ENCODE assay signal across 35 mouse cellular contexts in the genomic region with DNA sequence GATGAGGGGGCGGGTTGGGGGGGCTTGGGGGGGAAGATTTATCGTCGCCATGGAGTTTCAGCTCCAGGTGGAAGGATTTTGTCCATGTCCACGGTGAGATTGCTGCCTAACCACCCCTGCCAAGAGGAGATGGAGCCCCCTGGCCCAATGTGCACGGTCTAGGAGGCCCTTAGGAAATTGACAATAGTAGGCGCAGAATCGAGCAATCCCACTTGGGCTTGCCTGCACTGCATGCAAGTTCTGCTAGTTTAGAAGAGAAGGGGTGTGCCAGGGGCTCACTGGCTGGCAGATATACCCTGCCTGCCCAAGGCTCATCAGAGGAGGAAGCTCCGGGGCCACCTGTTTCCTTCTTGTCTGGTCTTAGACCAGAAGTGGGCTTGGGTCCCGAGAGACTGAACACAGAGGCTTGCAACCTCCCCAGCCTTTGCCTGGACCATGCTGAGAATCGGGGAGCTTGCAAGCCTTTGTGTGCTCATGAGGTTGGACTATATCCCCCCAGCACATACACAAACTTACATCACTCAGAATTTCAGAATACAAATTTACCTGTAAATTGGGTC. TPM values are rescaled to one million over a fixed set of nuclear protein-coding genes. Genes with fewer than 3 reads are reported as not detected.
A peak's percentile ranks its signal among the peaks of the same experiment; 100 is the strongest.
DNase-seq lines count a peak whose midpoint lies in the region; ATAC-seq and TF ChIP-seq lines count a peak whose summit lies in the region.
"Had no signal": no experiment of that assay in that cellular context is flagged by ENCODE, and none has a peak within 500 bp of the region (broad histone marks: within the 10 kb centered on the region; RNA-seq: fewer than 3 reads in every experiment).

No protein-coding gene starts in this region.

- no peak for TF ChIP-seq CTCF in forebrain, postnatal 0 days (IDR thresholded peaks at IDR 0.05; ENCODE audit: low read depth)
- TF ChIP-seq CTCF in ES-Bruce4 (IDR thresholded peaks at IDR 0.05; ENCODE audit: low read depth, low read length), result no peak

- H3K4me2 ChIP-seq in forebrain, postnatal 0 days (ENCODE audit: low read depth), result no peak overlapping the region
- no peak overlapping the region for H3K4me2 ChIP-seq in forebrain, embryonic 14.5 days (ENCODE audit: low read length)
- H3K4me2 ChIP-seq in midbrain, embryonic 11.5 days, result no peak overlapping the region
- no peak overlapping the region for H3K4me2 ChIP-seq in midbrain, embryonic 14.5 days (ENCODE audit: low read length)
- no peak overlapping the region for H3K4me2 ChIP-seq in limb, embryonic 12.5 days
- H3K4me2 ChIP-seq: kidney, embryonic 15.5 days; liver, embryonic 15.5 days; lung, embryonic 15.5 days had no signal

- ATAC-seq in forebrain, postnatal 0 days, result no peak
- ATAC-seq in forebrain, embryonic 14.5 days, result no peak
- ATAC-seq in midbrain, embryonic 11.5 days (ENCODE audit: low FRiP score), result no peak
- no peak for ATAC-seq in midbrain, embryonic 14.5 days (ENCODE audit: low FRiP score, low TSS enrichment)
- no peak for ATAC-seq in limb, embryonic 12.5 days (ENCODE audit: insufficient number of reproducible peaks, insufficient read depth, low FRiP score, low TSS enrichment, low read depth)
- ATAC-seq: activated CD4-positive, CD25-positive, alpha-beta regulatory T cell, adult 4 months; intestine, embryonic 16.5 days had no signal

- no peaks in the 10 kb centered on the region for H3K36me3 ChIP-seq in forebrain, postnatal 0 days (ENCODE audit: insufficient read depth)
- H3K36me3 ChIP-seq in forebrain, embryonic 14.5 days (ENCODE audit: control insufficient read depth, insufficient read depth, low read length), result no peaks in the 10 kb centered on the region
- no peaks in the 10 kb centered on the region for H3K36me3 ChIP-seq in midbrain, embryonic 11.5 days (ENCODE audit: control insufficient read depth, insufficient read depth, low read length)
- H3K36me3 ChIP-seq in midbrain, embryonic 14.5 days (ENCODE audit: control insufficient read depth, insufficient read depth, low read length), result no peaks in the 10 kb centered on the region
- no peaks in the 10 kb centered on the region for H3K36me3 ChIP-seq in ES-Bruce4 (ENCODE audit: control insufficient read depth, insufficient read depth, low read length, poor library complexity, severe bottlenecking)
- no peaks in the 10 kb centered on the region for H3K36me3 ChIP-seq in limb, embryonic 12.5 days
- H3K36me3 ChIP-seq: embryonic facial prominence, embryonic 12.5 days; heart, embryonic 10.5 days; kidney, embryonic 15.5 days; liver, embryonic 15.5 days; lung, embryonic 15.5 days had no signal

- no peak overlapping the region for H3K9ac ChIP-seq in forebrain, postnatal 0 days
- H3K9ac ChIP-seq in forebrain, embryonic 14.5 days (ENCODE audit: low read length), result no peak overlapping the region
- H3K9ac ChIP-seq in midbrain, embryonic 11.5 days (ENCODE audit: low read length), result no peak overlapping the region
- no peak overlapping the region for H3K9ac ChIP-seq in midbrain, embryonic 14.5 days (replicated peaks; ENCODE audit: low read length)
- peak overlapping the region; percentile 59 for H3K9ac ChIP-seq in ES-Bruce4 (ENCODE audit: low read depth, poor library complexity, severe bottlenecking)
- H3K9ac ChIP-seq in limb, embryonic 12.5 days (replicated peaks), result no peak overlapping the region
- H3K9ac ChIP-seq: embryonic facial prominence, embryonic 12.5 days; kidney, embryonic 15.5 days; liver, embryonic 15.5 days; lung, embryonic 15.5 days had no signal

- H3K27ac ChIP-seq in forebrain, postnatal 0 days (ENCODE audit: low read depth, low read length), result 0 out of 2 replicates have a peak overlapping the region, but pooled peaks have one; percentile 21
- no peak overlapping the region for H3K27ac ChIP-seq in forebrain, embryonic 14.5 days (ENCODE audit: low read depth, low read length)
- H3K27ac ChIP-seq in midbrain, embryonic 11.5 days (ENCODE audit: low read depth, low read length), result no peak overlapping the region
- H3K27ac ChIP-seq in midbrain, embryonic 14.5 days (replicated peaks; ENCODE audit: low read depth, low read length), result no peak overlapping the region
- H3K27ac ChIP-seq in ES-Bruce4 (ENCODE audit: insufficient read depth, low read length), result no peak overlapping the region
- H3K27ac ChIP-seq in limb, embryonic 12.5 days, result peak overlapping the region; percentile 83
- H3K27ac ChIP-seq: embryonic facial prominence, embryonic 12.5 days; gastrocnemius, adult 2 months; heart, embryonic 10.5 days; kidney, embryonic 15.5 days; liver, embryonic 15.5 days; lung, embryonic 15.5 days had no signal

- no peak for DNase-seq in forebrain, postnatal 0 days
- no peak for DNase-seq in forebrain, embryonic 14.5 days (ENCODE audit: low spot score)
- DNase-seq in midbrain, embryonic 11.5 days (ENCODE audit: low spot score, missing footprints), result peak; percentile 67
- DNase-seq in midbrain, embryonic 14.5 days, result no peak
- no peak for DNase-seq in adrenal gland, adult 8-10 months
- DNase-seq: adrenal gland, postnatal 10 days; B cell, adult 2 months; cerebellum, adult 18-20 months; cerebellum, postnatal 14 days; gastrocnemius, adult 2 months; kidney, postnatal 36 days; layer of hippocampus, postnatal 36 days; liver; lung, postnatal 36 days; thymus, postnatal 14 days had no signal

- no peak for TF ChIP-seq EP300 in ES-Bruce4 (IDR thresholded peaks at IDR 0.05; ENCODE audit: insufficient read depth, low read depth, low read length)

- no peak overlapping the region for H3K4me3 ChIP-seq in forebrain, postnatal 0 days (ENCODE audit: low read depth, low read length)
- no peak overlapping the region for H3K4me3 ChIP-seq in forebrain, embryonic 14.5 days (ENCODE audit: low read depth, low read length)
- H3K4me3 ChIP-seq in midbrain, embryonic 11.5 days (ENCODE audit: low read depth, low read length), result no peak overlapping the region
- no peak overlapping the region for H3K4me3 ChIP-seq in midbrain, embryonic 14.5 days (replicated peaks; ENCODE audit: low read depth, low read length)
- no peak overlapping the region for H3K4me3 ChIP-seq in ES-Bruce4 (ENCODE audit: low read depth, low read length)
- H3K4me3 ChIP-seq in limb, embryonic 12.5 days (replicated peaks), result no peak overlapping the region
- H3K4me3 ChIP-seq: embryonic facial prominence, embryonic 12.5 days; erythroblast, embryonic 14.5 days; gastrocnemius, adult 2 months; heart, embryonic 10.5 days; kidney, embryonic 15.5 days; liver, embryonic 15.5 days; lung, embryonic 15.5 days; megakaryocyte, embryonic 14.5 days had no signal

- peaks cover 8% of the 10 kb centered on the region; the same call in 1 of the 2 replicates for H3K4me1 ChIP-seq in forebrain, postnatal 0 days (ENCODE audit: insufficient read depth)
- peaks cover 4% of the 10 kb centered on the region; the same call in 1 of the 2 replicates for H3K4me1 ChIP-seq in forebrain, embryonic 14.5 days (ENCODE audit: control insufficient read depth, insufficient read depth, low read length)
- no peaks in the 10 kb centered on the region for H3K4me1 ChIP-seq in midbrain, embryonic 11.5 days (ENCODE audit: control insufficient read depth, insufficient read depth, low read length)
- peaks cover 8% of the 10 kb centered on the region; the same call in 1 of the 2 replicates for H3K4me1 ChIP-seq in midbrain, embryonic 14.5 days (ENCODE audit: control insufficient read depth, insufficient read depth, low read length)
- peaks cover 17% of the 10 kb centered on the region for H3K4me1 ChIP-seq in ES-Bruce4 (ENCODE audit: control insufficient read depth, insufficient read depth, low read length)
- peaks cover 51% of the 10 kb centered on the region for H3K4me1 ChIP-seq in limb, embryonic 12.5 days (replicated peaks)
- H3K4me1 ChIP-seq: heart, embryonic 10.5 days; liver, embryonic 15.5 days; lung, embryonic 15.5 days had no signal

- WGBS in forebrain, postnatal 0 days, result 45% methylated on average over 10 of the region's 10 CpGs
- WGBS in forebrain, embryonic 14.5 days, result 53% methylated on average over 10 of the region's 10 CpGs
- WGBS in midbrain, embryonic 11.5 days, result 70% methylated on average over 10 of the region's 10 CpGs
- 63% methylated on average over 10 of the region's 10 CpGs for WGBS in midbrain, embryonic 14.5 days
- WGBS in limb, embryonic 12.5 days, result 60% methylated on average over 10 of the region's 10 CpGs

- no peaks in the 10 kb centered on the region for H3K27me3 ChIP-seq in forebrain, postnatal 0 days (ENCODE audit: insufficient read depth, low read length)
- no peaks in the 10 kb centered on the region for H3K27me3 ChIP-seq in forebrain, embryonic 14.5 days (replicated peaks; ENCODE audit: control insufficient read depth, insufficient read depth, low read length)
- peaks cover 2% of the 10 kb centered on the region; the same call in 1 of the 2 replicates for H3K27me3 ChIP-seq in midbrain, embryonic 11.5 days (ENCODE audit: control insufficient read depth, insufficient read depth, low read length)
- no peaks in the 10 kb centered on the region for H3K27me3 ChIP-seq in midbrain, embryonic 14.5 days (ENCODE audit: control insufficient read depth, insufficient read depth, low read length)
- H3K27me3 ChIP-seq in ES-Bruce4 (ENCODE audit: control insufficient read depth, insufficient read depth, low read length, poor library complexity, severe bottlenecking), result no peaks in the 10 kb centered on the region
- no peaks in the 10 kb centered on the region for H3K27me3 ChIP-seq in limb, embryonic 12.5 days
- H3K27me3 ChIP-seq: CH12.LX; embryonic facial prominence, embryonic 12.5 days had no signal

- no peaks in the 10 kb centered on the region for H3K9me3 ChIP-seq in forebrain, postnatal 0 days (ENCODE audit: low read length)
- no peaks in the 10 kb centered on the region for H3K9me3 ChIP-seq in forebrain, embryonic 14.5 days (replicated peaks; ENCODE audit: control insufficient read depth, low read length)
- no peaks in the 10 kb centered on the region for H3K9me3 ChIP-seq in midbrain, embryonic 11.5 days (ENCODE audit: control insufficient read depth, low read length)
- no peaks in the 10 kb centered on the region for H3K9me3 ChIP-seq in midbrain, embryonic 14.5 days (ENCODE audit: control insufficient read depth, low read length)
- H3K9me3 ChIP-seq in ES-Bruce4 (replicated peaks; ENCODE audit: control insufficient read depth, insufficient read depth, low read length, poor library complexity, severe bottlenecking), result no peaks in the 10 kb centered on the region
- H3K9me3 ChIP-seq in limb, embryonic 12.5 days, result no peaks in the 10 kb centered on the region
- H3K9me3 ChIP-seq: embryonic facial prominence, embryonic 12.5 days; heart, embryonic 10.5 days; kidney, embryonic 15.5 days; liver, embryonic 15.5 days; lung, embryonic 15.5 days had no signal

- TF ChIP-seq POLR2A in ES-Bruce4 (IDR thresholded peaks at IDR 0.05; ENCODE audit: insufficient read depth, low read length), result no peak

RNA-seq across cellular contexts. Expression of a gene that starts 7.9 kb away (rescaled TPM):
- not detected in 2 replicates for total RNA-seq in forebrain, postnatal 0 days (2014; rRNA removed)
- not detected in 2 replicates for polyA plus RNA-seq in forebrain, postnatal 0 days (2015; fragmentation: Nextera tagmentation; extraction: Ambion mirVana)
- not detected in 2 replicates for polyA plus RNA-seq in forebrain, embryonic 14.5 days (2014; fragmentation: Nextera tagmentation; extraction: Ambion mirVana)
- not detected in 2 replicates for polyA plus RNA-seq in midbrain, embryonic 11.5 days (2014; fragmentation: Nextera tagmentation; extraction: Ambion mirVana)
- polyA plus RNA-seq in midbrain, embryonic 14.5 days (2014; fragmentation: Nextera tagmentation; extraction: Ambion mirVana), result not detected in 2 replicates
- polyA plus RNA-seq in ES-Bruce4 (2011; ENCODE audit: insufficient read depth, insufficient read length, low read depth, missing spikeins), result not detected in 2 replicates
- not detected in 2 replicates for polyA plus RNA-seq in limb, embryonic 12.5 days (2016; fragmentation: Nextera tagmentation; extraction: Ambion mirVana)
- total RNA-seq in adrenal gland, adult 8-10 months (2022), result not detected
- total RNA-seq: adrenal gland, postnatal 10 days; CH12.LX; gastrocnemius, adult 2 months; hematopoietic stem cell, adult 5-6 weeks; layer of hippocampus, adult 8-10 months; layer of hippocampus, postnatal 36 days; left cerebral cortex, postnatal 10 days; monocyte, adult 5-6 weeks had no signal
- polyA plus RNA-seq: activated CD4-positive, CD25-positive, alpha-beta regulatory T cell, adult 4 months; embryonic facial prominence, embryonic 12.5 days; erythroblast, embryonic 14.5 days; frontal cortex, adult 2 months; heart, embryonic 10.5 days; heart, embryonic 16.5 days; intestine, embryonic 16.5 days; kidney, embryonic 15.5 days; liver, embryonic 15.5 days; lung, embryonic 15.5 days; neural tube, embryonic 11.5 days; spleen, adult 2 months had no signal

RNA-seq across cellular contexts. Expression of a gene that starts 38.8 kb away (rescaled TPM):
- 9.8 and 10.7 TPM in 2 replicates for total RNA-seq in forebrain, postnatal 0 days (2014; rRNA removed)
- polyA plus RNA-seq in forebrain, postnatal 0 days (2015; fragmentation: Nextera tagmentation; extraction: Ambion mirVana), result 7.8 and 16.3 TPM in 2 replicates
- polyA plus RNA-seq in forebrain, embryonic 14.5 days (2014; fragmentation: Nextera tagmentation; extraction: Ambion mirVana), result 20.6 and 25.0 TPM in 2 replicates
- polyA plus RNA-seq in midbrain, embryonic 11.5 days (2014; fragmentation: Nextera tagmentation; extraction: Ambion mirVana), result 6.6 and 8.0 TPM in 2 replicates
- polyA plus RNA-seq in midbrain, embryonic 14.5 days (2014; fragmentation: Nextera tagmentation; extraction: Ambion mirVana), result 5.2 and 10.1 TPM in 2 replicates
- 3.1 and 5.4 TPM in 2 replicates for polyA plus RNA-seq in ES-Bruce4 (2011; ENCODE audit: insufficient read depth, insufficient read length, low read depth, missing spikeins)
- 97.9 and 115 TPM in 2 replicates for polyA plus RNA-seq in limb, embryonic 12.5 days (2016; fragmentation: Nextera tagmentation; extraction: Ambion mirVana)
- total RNA-seq in adrenal gland, adult 8-10 months (2022), result 1 to 10 TPM; 2.9 to 5.5 (median 3.8) TPM
- total RNA-seq: CH12.LX had no signal

Comparison
In these comparisons a context has a peak if more than half of its experiments do, and no peak if none do; other contexts are left out.
1. H3K27ac ChIP-seq: peak in forebrain, postnatal 0 days (single experiment) and limb, embryonic 12.5 days (single experiment); none in forebrain, embryonic 14.5 days (single experiment), midbrain, embryonic 11.5 days (single experiment), midbrain, embryonic 14.5 days (single experiment) and ES-Bruce4 (single experiment).